Mouse (Mus musculus): ENCODE results near the gene Bptf. TPM values are rescaled to one million over a fixed set of nuclear protein-coding genes. Genes with fewer than 3 reads are reported as not detected.
"Not testable (repeated sequence)": the region's sequence is repeated elsewhere in the genome, so short reads cannot be mapped to it uniquely, and the experiment has no call there.

The Bptf gene
- polyA plus RNA-seq, 1 experiment from 2014 or later: 19.6 TPM

- ATAC-seq (ENCODE audit: insufficient number of reproducible peaks, low FRiP score): no peak
- Histone ChIP-seq H3K27me3 (replicated peaks) (no peaks in the 10 kb centered on the region), H3K9me3 (replicated peaks) (no peaks in the 10 kb centered on the region), H3K36me3 (peaks cover 3% of the 10 kb centered on the region), H3K9ac (no peak overlapping the region), H3K27ac (ENCODE audit: poor library complexity, severe bottlenecking) (no peak overlapping the region), H3K4me1 (replicated peaks) (peaks cover 4% of the 10 kb centered on the region; the same call in 1 of the 2 replicates), H3K4me3 (no peak overlapping the region), H3K4me2 (no peak overlapping the region)
- 60% methylated on average over 8 of the region's 8 CpGs for WGBS
Observed at GRCm38 (mm10) chr11:107001760-107002675, 129.9 kb downstream of the Bptf start.

- 82% methylated on average over 9 of the region's 9 CpGs for WGBS
- H3K27me3 ChIP-seq (replicated peaks): no peaks in the 10 kb centered on the region
- ATAC-seq (ENCODE audit: insufficient number of reproducible peaks, low FRiP score): no peak
- peak overlapping the region; percentile 41 for H3K4me3 ChIP-seq
- peak overlapping the region; percentile 70 for H3K4me2 ChIP-seq
- peaks cover 23% of the 10 kb centered on the region for H3K36me3 ChIP-seq
- peak overlapping the region; percentile 88 for H3K27ac ChIP-seq (ENCODE audit: poor library complexity, severe bottlenecking)
- H3K9me3 ChIP-seq (replicated peaks): no peaks in the 10 kb centered on the region
- H3K9ac ChIP-seq: peak overlapping the region; percentile 75
- H3K4me1 ChIP-seq (replicated peaks): peaks cover 16% of the 10 kb centered on the region
Observed at GRCm38 (mm10) chr11:106999949-107000513, 131.9 kb downstream of the Bptf start.

GRCm38 (mm10) chr11:106999151-106999948, 132.6 kb downstream of the Bptf start, which contains the start of gene Kpna2:
TSS of gene Kpna2 (minus strand) at chr11:106999541.
- ATAC-seq (ENCODE audit: insufficient number of reproducible peaks, low FRiP score): peak; percentile 92
- peak within 1 kb of the TSS; percentile 93 for H3K27ac ChIP-seq (ENCODE audit: poor library complexity, severe bottlenecking)
- WGBS: under 1% methylated on average over 62 of the region's 62 CpGs
- H3K4me1 ChIP-seq (replicated peaks): peaks cover 23% of the 10 kb centered on the region
- peak within 1 kb of the TSS; percentile 100 for H3K4me3 ChIP-seq
- H3K36me3 ChIP-seq: peaks cover 30% of the 10 kb centered on the region
- H3K9ac ChIP-seq: peak within 1 kb of the TSS; percentile 95
- H3K9me3 ChIP-seq (replicated peaks): no peaks in the 10 kb centered on the region
- no peaks in the 10 kb centered on the region for H3K27me3 ChIP-seq (replicated peaks)
- peak within 1 kb of the TSS; percentile 70 for H3K4me2 ChIP-seq

- H3K27me3 ChIP-seq (replicated peaks): no peaks in the 10 kb centered on the region
- ATAC-seq (ENCODE audit: insufficient number of reproducible peaks, low FRiP score): 0 out of 2 replicates have a peak, but pooled peaks have one; percentile 10
- WGBS: 2% methylated on average over 26 of the region's 26 CpGs
- peaks cover 28% of the 10 kb centered on the region for H3K4me1 ChIP-seq (replicated peaks)
- H3K27ac ChIP-seq (ENCODE audit: poor library complexity, severe bottlenecking): peak overlapping the region; percentile 93
- H3K9ac ChIP-seq: peak overlapping the region; percentile 95
- peak overlapping the region; percentile 68 for H3K4me2 ChIP-seq
- H3K9me3 ChIP-seq (replicated peaks): no peaks in the 10 kb centered on the region
- peaks cover 36% of the 10 kb centered on the region for H3K36me3 ChIP-seq
- peak overlapping the region; percentile 100 for H3K4me3 ChIP-seq
Observed at GRCm38 (mm10) chr11:106998651-106999150, 133.2 kb downstream of the Bptf start.

- peak overlapping the region; percentile 68 for H3K4me2 ChIP-seq
- H3K9ac ChIP-seq: peak overlapping the region; percentile 95
- H3K4me1 ChIP-seq (replicated peaks): peaks cover 28% of the 10 kb centered on the region
- H3K4me3 ChIP-seq: peak overlapping the region; percentile 100
- H3K36me3 ChIP-seq: peaks cover 40% of the 10 kb centered on the region
- ATAC-seq (ENCODE audit: insufficient number of reproducible peaks, low FRiP score): no peak
- no peak overlapping the region for H3K27ac ChIP-seq (ENCODE audit: poor library complexity, severe bottlenecking)
- 15% methylated on average over 5 of the region's 5 CpGs for WGBS
- H3K9me3 ChIP-seq (replicated peaks): no peaks in the 10 kb centered on the region
- H3K27me3 ChIP-seq (replicated peaks): no peaks in the 10 kb centered on the region
Observed at GRCm38 (mm10) chr11:106997976-106998375, 134.0 kb downstream of the Bptf start.

- not testable (repeated sequence) for H3K27ac ChIP-seq (ENCODE audit: poor library complexity, severe bottlenecking); H3K27me3 ChIP-seq (replicated peaks); H3K9ac ChIP-seq; ATAC-seq (ENCODE audit: insufficient number of reproducible peaks, low FRiP score); H3K9me3 ChIP-seq (replicated peaks)
- H3K4me1 ChIP-seq (replicated peaks): peaks cover 30% of the 10 kb centered on the region
- peaks cover 53% of the 10 kb centered on the region for H3K36me3 ChIP-seq
- 92% methylated on average over 7 of the region's 7 CpGs for WGBS
- 0 out of 2 replicates have a peak overlapping the region, but pooled peaks have one; percentile 100 for H3K4me3 ChIP-seq
- H3K4me2 ChIP-seq: peak overlapping the region; percentile 68; the same call in 1 of the 2 replicates
Observed at GRCm38 (mm10) chr11:106996492-106996891, 135.4 kb downstream of the Bptf start.

- Histone ChIP-seq H3K27me3 (replicated peaks) (no peaks in the 10 kb centered on the region), H3K36me3 (peaks cover 73% of the 10 kb centered on the region), H3K4me2 (no peak overlapping the region), H3K9me3 (replicated peaks) (no peaks in the 10 kb centered on the region), H3K4me3 (no peak overlapping the region), H3K27ac (ENCODE audit: poor library complexity, severe bottlenecking) (peak overlapping the region; percentile 5; the same call in 1 of the 2 replicates), H3K4me1 (replicated peaks) (peaks cover 30% of the 10 kb centered on the region), H3K9ac (no peak overlapping the region)
- ATAC-seq (ENCODE audit: insufficient number of reproducible peaks, low FRiP score): no peak
- 24% methylated on average over 3 of the region's 3 CpGs for WGBS
Observed at GRCm38 (mm10) chr11:106994246-106995085, 137.5 kb downstream of the Bptf start.

- WGBS: 84% methylated on average over 2 of the region's 2 CpGs
- ATAC-seq (ENCODE audit: insufficient number of reproducible peaks, low FRiP score): no peak
- H3K27ac ChIP-seq (ENCODE audit: poor library complexity, severe bottlenecking): no peak overlapping the region
Observed at GRCm38 (mm10) chr11:106987384-106987783, 144.5 kb downstream of the Bptf start.

GRCm38 (mm10) chr11:106985979-106986604, 145.8 kb downstream of the Bptf start:
- H3K27me3 ChIP-seq (replicated peaks); H3K27ac ChIP-seq (ENCODE audit: poor library complexity, severe bottlenecking); H3K9me3 ChIP-seq (replicated peaks); H3K4me3 ChIP-seq; H3K4me2 ChIP-seq; H3K4me1 ChIP-seq (replicated peaks); ATAC-seq (ENCODE audit: insufficient number of reproducible peaks, low FRiP score); H3K9ac ChIP-seq: not testable (repeated sequence)
- H3K36me3 ChIP-seq: peaks cover 44% of the 10 kb centered on the region
- 86% methylated on average over 9 of the region's 9 CpGs for WGBS

More at GRCm38 (mm10) chr11:106987384-106987783, 144.5 kb downstream of the Bptf start:
- H3K36me3 ChIP-seq: peaks cover 56% of the 10 kb centered on the region
- H3K9me3 ChIP-seq (replicated peaks): no peaks in the 10 kb centered on the region
- H3K4me1 ChIP-seq (replicated peaks): peaks cover 5% of the 10 kb centered on the region; the same call in 1 of the 2 replicates
- no peak overlapping the region for H3K4me2 ChIP-seq
- no peaks in the 10 kb centered on the region for H3K27me3 ChIP-seq (replicated peaks)
- H3K4me3 ChIP-seq: no peak overlapping the region
- no peak overlapping the region for H3K9ac ChIP-seq

Data from heart, embryonic 12.5 days (tissue).